Mouse (Mus musculus): ENCODE results near the gene Rcc2. TPM values are rescaled to one million over a fixed set of nuclear protein-coding genes. Genes with fewer than 3 reads are reported as not detected.

Gene Rcc2
- total RNA-seq (2022): 10 to 100 TPM; 11.4 to 12.5 (median 11.9) TPM

- DNase-seq (ENCODE audit: low spot score): no peak
Observed at GRCm38 (mm10) chr4:140700269-140701018, at the start of gene Rcc2. Gene Rcc2 (plus strand): TSS chr4:140700541.

GRCm38 (mm10) chr4:140653835-140654583 lies 46.3 kb upstream of the Rcc2 start:
- no peak for DNase-seq (ENCODE audit: low spot score)

GRCm38 (mm10) chr4:140654798-140655197 lies 45.5 kb upstream of the Rcc2 start:
- no peak for DNase-seq (ENCODE audit: low spot score)

- no peak for DNase-seq (ENCODE audit: low spot score)
Observed at GRCm38 (mm10) chr4:140656529-140656928, 43.8 kb upstream of the Rcc2 start.

- peak; percentile 62 for DNase-seq (ENCODE audit: low spot score)
Observed at GRCm38 (mm10) chr4:140657681-140658575, 42.4 kb upstream of the Rcc2 start.

GRCm38 (mm10) chr4:140661406-140662022 lies 38.8 kb upstream of the Rcc2 start:
- DNase-seq (ENCODE audit: low spot score): no peak

GRCm38 (mm10) chr4:140662453-140662852 lies 37.9 kb upstream of the Rcc2 start:
- no peak for DNase-seq (ENCODE audit: low spot score)

- DNase-seq (ENCODE audit: low spot score): no peak
Observed at GRCm38 (mm10) chr4:140662882-140663585, 37.3 kb upstream of the Rcc2 start.

GRCm38 (mm10) chr4:140665053-140665452 lies 35.3 kb upstream of the Rcc2 start:
- DNase-seq (ENCODE audit: low spot score): no peak

GRCm38 (mm10) chr4:140665760-140666159 lies 34.6 kb upstream of the Rcc2 start, which contains the start of gene Arhgef10l:
Gene Arhgef10l (minus strand): TSS chr4:140666012.
- no peak for DNase-seq (ENCODE audit: low spot score)

GRCm38 (mm10) chr4:140667802-140668201 lies 32.5 kb upstream of the Rcc2 start:
- DNase-seq (ENCODE audit: low spot score): no peak

GRCm38 (mm10) chr4:140673527-140674264 lies 26.6 kb upstream of the Rcc2 start:
- DNase-seq (ENCODE audit: low spot score): no peak

- peak; percentile 80 for DNase-seq (ENCODE audit: low spot score)
Observed at GRCm38 (mm10) chr4:140674345-140674926, 25.9 kb upstream of the Rcc2 start.

- DNase-seq (ENCODE audit: low spot score): no peak
Observed at GRCm38 (mm10) chr4:140679038-140679437, 21.3 kb upstream of the Rcc2 start.

- DNase-seq (ENCODE audit: low spot score): peak; percentile 85
Observed at GRCm38 (mm10) chr4:140679723-140680380, 20.5 kb upstream of the Rcc2 start.

GRCm38 (mm10) chr4:140680731-140681397 lies 19.5 kb upstream of the Rcc2 start:
- no peak for DNase-seq (ENCODE audit: low spot score)

GRCm38 (mm10) chr4:140683608-140684007 lies 16.7 kb upstream of the Rcc2 start:
- DNase-seq (ENCODE audit: low spot score): no peak

GRCm38 (mm10) chr4:140684141-140684871 lies 16.0 kb upstream of the Rcc2 start:
- DNase-seq (ENCODE audit: low spot score): peak; percentile 72
